ENCODE assay signal across 8 mouse cellular contexts in genomic region chr1:180767541-180768333, GRCm38 (mm10). TPM values are rescaled to one million over a fixed set of nuclear protein-coding genes. Genes with fewer than 3 reads are reported as not detected.
DNase-seq lines count a peak whose midpoint lies in the region; ATAC-seq and TF ChIP-seq lines count a peak whose summit lies in the region.

No protein-coding gene starts in this region.

- no peak for TF ChIP-seq POLR2A in limb, embryonic 14.5 days (IDR thresholded peaks at IDR 0.05; ENCODE audit: borderline replicate concordance, extremely low read depth, insufficient read depth, insufficient read length)
- TF ChIP-seq POLR2A in olfactory bulb, adult 2 months (IDR thresholded peaks at IDR 0.05; ENCODE audit: insufficient read depth, low read depth, low read length) = no peak

- 14% methylated on average over 10 of the region's 10 CpGs for WGBS in forebrain, embryonic 13.5 days
- 18% methylated on average over 9 of the region's 10 CpGs for WGBS in limb, embryonic 14.5 days
- WGBS in olfactory bulb, adult 2 months = 22% methylated on average over 10 of the region's 10 CpGs

- TF ChIP-seq CTCF in layer of hippocampus, adult 2 months (conservative IDR thresholded peaks at IDR 0.05) = no peak
- TF ChIP-seq CTCF in olfactory bulb, adult 2 months (IDR thresholded peaks at IDR 0.05; ENCODE audit: insufficient read depth, low read depth, low read length) = no peak

- peaks cover 24% of the 10 kb centered on the region for H3K4me1 ChIP-seq in forebrain, embryonic 13.5 days
- H3K4me1 ChIP-seq in limb, embryonic 14.5 days (ENCODE audit: control insufficient read depth, insufficient read depth, low read length) = peaks cover 14% of the 10 kb centered on the region
- H3K4me1 ChIP-seq in olfactory bulb, adult 2 months (ENCODE audit: control insufficient read depth, insufficient read depth, low read length) = peaks cover 18% of the 10 kb centered on the region

- H3K36me3 ChIP-seq in forebrain, embryonic 13.5 days (ENCODE audit: poor library complexity, severe bottlenecking) = no peaks in the 10 kb centered on the region
- H3K36me3 ChIP-seq in limb, embryonic 14.5 days (ENCODE audit: control insufficient read depth, insufficient read depth, low read length) = no peaks in the 10 kb centered on the region

- peak overlapping the region; percentile 90 for H3K27ac ChIP-seq in layer of hippocampus, adult 2 months
- 0 out of 2 replicates have a peak overlapping the region, but pooled peaks have one; percentile 31 for H3K27ac ChIP-seq in forebrain, embryonic 13.5 days
- H3K27ac ChIP-seq in limb, embryonic 14.5 days (replicated peaks; ENCODE audit: low read depth, low read length) = peak overlapping the region; percentile 53; the same call in 1 of the 2 replicates
- peak overlapping the region; percentile 64; the same call in 1 of the 2 replicates for H3K27ac ChIP-seq in olfactory bulb, adult 2 months (ENCODE audit: insufficient read depth, low read depth, low read length)

- peak overlapping the region; percentile 77 for H3K9ac ChIP-seq in forebrain, embryonic 13.5 days
- H3K9ac ChIP-seq in limb, embryonic 14.5 days (ENCODE audit: low read depth, low read length, severe bottlenecking) = peak overlapping the region; percentile 74

- ATAC-seq in forebrain, embryonic 13.5 days = peak; percentile 22
- ATAC-seq in limb, embryonic 14.5 days (ENCODE audit: low FRiP score, low read depth) = peak; percentile 23; the same call in 1 of the 2 replicates

- H3K9me3 ChIP-seq in forebrain, embryonic 13.5 days (replicated peaks) = no peaks in the 10 kb centered on the region
- no peaks in the 10 kb centered on the region for H3K9me3 ChIP-seq in limb, embryonic 14.5 days (ENCODE audit: control insufficient read depth, low read length)

- peaks cover 8% of the 10 kb centered on the region; the same call in 1 of the 2 replicates for H3K27me3 ChIP-seq in forebrain, embryonic 13.5 days
- H3K27me3 ChIP-seq in limb, embryonic 14.5 days (ENCODE audit: control insufficient read depth, insufficient read depth, low read length) = no peaks in the 10 kb centered on the region

- peak overlapping the region; percentile 58 for H3K4me3 ChIP-seq in layer of hippocampus, adult 2 months
- peak overlapping the region; percentile 52 for H3K4me3 ChIP-seq in forebrain, embryonic 13.5 days
- H3K4me3 ChIP-seq in limb, embryonic 14.5 days (replicated peaks; ENCODE audit: low read length) = peak overlapping the region; percentile 52
- peak overlapping the region; percentile 55 for H3K4me3 ChIP-seq in olfactory bulb, adult 2 months (ENCODE audit: insufficient read depth, low read depth, low read length)

- peak overlapping the region; percentile 78 for H3K4me2 ChIP-seq in forebrain, embryonic 13.5 days
- H3K4me2 ChIP-seq in limb, embryonic 14.5 days (replicated peaks; ENCODE audit: low read depth, low read length, severe bottlenecking) = peak overlapping the region; percentile 81

- no peak for DNase-seq in layer of hippocampus, adult 2 months (ENCODE audit: low spot score in 2 of 2)
- no peak for DNase-seq in layer of hippocampus, adult 9-10 months (ENCODE audit: low spot score)
- DNase-seq in R1 (ENCODE audit: low read depth, low spot score) = peak; percentile 68
- no peak for DNase-seq in limb, embryonic 14.5 days (ENCODE audit: low spot score)
- no peak for DNase-seq in layer of hippocampus, adult 9-11 months
- DNase-seq in gastrocnemius, postnatal 25 days = no peak

RNA-seq across cellular contexts. Expression of gene Acbd3, which starts 41.9 kb away (rescaled TPM):
- 10 to 100 TPM; 32.6 to 34.4 TPM for total RNA-seq in layer of hippocampus, adult 2 months (2021)
- polyA plus RNA-seq in forebrain, embryonic 13.5 days (2015; fragmentation: Nextera tagmentation; extraction: Ambion mirVana) = 19.0 and 19.3 TPM in 2 replicates
- polyA plus RNA-seq in limb, embryonic 14.5 days (2012; rRNA removed) = 40.1 and 41.9 TPM in 2 replicates
- 29.4 and 30.3 TPM in 2 replicates for polyA plus RNA-seq in limb, embryonic 14.5 days (2014; fragmentation: Nextera tagmentation; extraction: Ambion mirVana)
- polyA plus RNA-seq in olfactory bulb, adult 2 months (2012; ENCODE audit: insufficient read depth, insufficient read length, low replicate concordance, missing spikeins) = not detected in 2 replicates
- 10 to 100 TPM; 12.2 to 12.9 TPM for total RNA-seq in gastrocnemius, postnatal 25 days (2021)

RNA-seq across cellular contexts. Expression of gene H3f3a, which starts 46.0 kb away (rescaled TPM):
- total RNA-seq in layer of hippocampus, adult 2 months (2021) = 100 to 1,000 TPM; 319 to 351 TPM
- 4,035 and 4,414 TPM in 2 replicates for polyA plus RNA-seq in forebrain, embryonic 13.5 days (2015; fragmentation: Nextera tagmentation; extraction: Ambion mirVana)
- polyA plus RNA-seq in limb, embryonic 14.5 days (2012; rRNA removed) = 1,296 and 1,586 TPM in 2 replicates
- polyA plus RNA-seq in limb, embryonic 14.5 days (2014; fragmentation: Nextera tagmentation; extraction: Ambion mirVana) = 2,743 and 2,800 TPM in 2 replicates
- 812 TPM in 1 of 2 replicates, not detected in the other for polyA plus RNA-seq in olfactory bulb, adult 2 months (2012; ENCODE audit: insufficient read depth, insufficient read length, low replicate concordance, missing spikeins)
- 100 to 1,000 TPM; 350 to 362 TPM for total RNA-seq in gastrocnemius, postnatal 25 days (2021)

Comparison
In these comparisons a context has a peak if more than half of its experiments do, and no peak if none do; other contexts are left out.
1. H3K27ac ChIP-seq: peak in every context shown above with its lines; median percentile 90 in layer of hippocampus, adult 2 months; 64 in olfactory bulb, adult 2 months; 53 in limb, embryonic 14.5 days; 31 in forebrain, embryonic 13.5 days.